Mouse (Mus musculus) myocyte (in vitro differentiated cells): ENCODE measurements around the gene Gabbr1. TPM values are rescaled to one million over a fixed set of nuclear protein-coding genes. Genes with fewer than 3 reads are reported as not detected.

Source experiments
- H3K27me3 ChIP-seq: one replicate; pipeline ENCODE4 v1.6.1; 2011; ENCODE audit not compliant: control insufficient read depth, insufficient read depth, insufficient read length
- H3K36me3 ChIP-seq: one replicate; pipeline ENCODE4 v1.6.1; 2011; ENCODE audit not compliant: control insufficient read depth, insufficient read depth
- H3K4me2 ChIP-seq: one replicate; pipeline ENCODE4 v1.6.1; 2011; ENCODE audit warnings: low read depth, control low read depth
- H3K4me3 ChIP-seq: one replicate; pipeline ENCODE4 v1.5.1; 2011; ENCODE audit warnings: mild to moderate bottlenecking, control low read depth, moderate library complexity
- H3K79me2 ChIP-seq: one replicate; pipeline ENCODE4 v1.6.1; 2011; ENCODE audit not compliant: control insufficient read depth, insufficient read depth
- H3ac ChIP-seq: one replicate; pipeline ENCODE4 v1.6.1; 2011; ENCODE audit not compliant: control insufficient read depth, insufficient read length
- CEBPB ChIP-seq: IDR thresholded peaks from 2 replicates; pipeline ENCODE4 v1.6.1; 2011; ENCODE audit warnings: mild to moderate bottlenecking, moderate library complexity; ENCODE audit not compliant: poor library complexity, insufficient read depth, severe bottlenecking
- E2F4 ChIP-seq: IDR thresholded peaks from one replicate; pipeline ENCODE4 v1.6.1; 2011; ENCODE audit warnings: mild to moderate bottlenecking, control low read depth, moderate library complexity; ENCODE audit not compliant: insufficient read depth
- MAX ChIP-seq: IDR thresholded peaks from one replicate; pipeline ENCODE4 v1.6.1; 2011; ENCODE audit warnings: low read depth, mild to moderate bottlenecking, control low read depth
- MYOD1 ChIP-seq, 3 experiments: IDR thresholded peaks; one replicate each; pipeline ENCODE4 v1.6.1; 2011; ENCODE audit warnings: control low read depth in 2 of 3, low read depth in 2 of 3, mild to moderate bottlenecking in 2 of 3, moderate library complexity in 1 of 3; ENCODE audit not compliant: insufficient read length in 2 of 3, control insufficient read depth in 1 of 3
- MYOG ChIP-seq, 3 experiments: IDR thresholded peaks; one replicate each; pipeline ENCODE4 v1.6.1; 2011; ENCODE audit warnings: control low read depth in 2 of 3, low read depth in 2 of 3, mild to moderate bottlenecking in 2 of 3; ENCODE audit not compliant: insufficient read length in 2 of 3, control insufficient read depth in 1 of 3, insufficient read depth in 1 of 3
- POLR2A ChIP-seq: IDR thresholded peaks from one replicate; pipeline ENCODE4 v1.6.1; 2011; ENCODE audit warnings: low read depth, mild to moderate bottlenecking, control low read depth, moderate library complexity; ENCODE audit not compliant: insufficient read length
- POLR2AphosphoS2 ChIP-seq: IDR thresholded peaks from one replicate; pipeline ENCODE4 v1.6.1; 2011; ENCODE audit warnings: low read depth, control low read depth; ENCODE audit not compliant: insufficient read length
- REST ChIP-seq: IDR thresholded peaks from one replicate; pipeline ENCODE4 v1.6.1; 2011; ENCODE audit warnings: mild to moderate bottlenecking, control low read depth, moderate library complexity; ENCODE audit not compliant: insufficient read depth, insufficient read length
- SRF ChIP-seq: IDR thresholded peaks from one replicate; pipeline ENCODE4 v1.6.1; 2011; ENCODE audit warnings: low read depth; ENCODE audit not compliant: control insufficient read depth, insufficient read length
- TCF12 ChIP-seq: IDR thresholded peaks from one replicate; pipeline ENCODE4 v1.6.1; 2011; ENCODE audit warnings: mild to moderate bottlenecking, control low read depth; ENCODE audit not compliant: poor library complexity, insufficient read depth, severe bottlenecking
- TCF3 ChIP-seq: IDR thresholded peaks from one replicate; pipeline ENCODE4 v1.6.1; 2011; ENCODE audit warnings: low read depth, control low read depth; ENCODE audit not compliant: insufficient read length
- USF1 ChIP-seq: IDR thresholded peaks from one replicate; pipeline ENCODE4 v1.6.1; 2011; ENCODE audit warnings: low read depth, mild to moderate bottlenecking, control low read depth, moderate library complexity
- polyA plus RNA-seq: library from polyadenylated mRNA; unstranded; fragments of >200 nt; fragmentation: generic; extraction: Trizol; gene quantifications from one replicate; pipeline ENCODE4 v1.2.1, GENCODE M21; 2012; ENCODE audit warnings: missing spikeins

The Gabbr1 gene
- polyA plus RNA-seq, 1 experiment: 15.9 TPM

GRCm38 (mm10) chr17:37067861-37068260 is 22.1 kb downstream of the Gabbr1 start:
- Histone ChIP-seq H3K36me3 (peaks cover 20% of the 10 kb centered on the region), H3K79me2 (no peaks in the 10 kb centered on the region), H3K4me2 (no peak overlapping the region), H3K4me3 (no peak overlapping the region), H3K27me3 (no peaks in the 10 kb centered on the region), H3ac (no peak overlapping the region)
- TF ChIP-seq CEBPB: no peak
- no peak for TF ChIP-seq E2F4
- TF ChIP-seq TCF3: no peak
- TF ChIP-seq TCF12: no peak
- TF ChIP-seq MAX: no peak
- TF ChIP-seq SRF: no peak
- no peak for TF ChIP-seq USF1
- no peak for TF ChIP-seq MYOD1 (IDR thresholded peaks at IDR 0.05; ENCODE audit: control insufficient read depth in 1 of 3, insufficient read length in 2 of 3, low read depth in 2 of 3)
- no peak for TF ChIP-seq MYOG (IDR thresholded peaks at IDR 0.05; ENCODE audit: control insufficient read depth in 1 of 3, insufficient read depth in 1 of 3, insufficient read length in 2 of 3, low read depth in 2 of 3)
- no peak for TF ChIP-seq REST
- TF ChIP-seq POLR2AphosphoS2: no peak
- no peak for TF ChIP-seq POLR2A

GRCm38 (mm10) chr17:37070121-37070520 is 24.4 kb downstream of the Gabbr1 start:
- H3K4me3 ChIP-seq: no peak overlapping the region
- H3K36me3 ChIP-seq: peaks cover 6% of the 10 kb centered on the region
- no peak overlapping the region for H3K4me2 ChIP-seq
- TF ChIP-seq POLR2AphosphoS2: no peak
- TF ChIP-seq TCF3: no peak
- no peak for TF ChIP-seq POLR2A
- TF ChIP-seq MYOD1 (IDR thresholded peaks at IDR 0.05; ENCODE audit: control insufficient read depth in 1 of 3, insufficient read length in 2 of 3, low read depth in 2 of 3): no peak
- H3K79me2 ChIP-seq: no peaks in the 10 kb centered on the region
- no peaks in the 10 kb centered on the region for H3K27me3 ChIP-seq
- no peak overlapping the region for H3ac ChIP-seq

DNA sequence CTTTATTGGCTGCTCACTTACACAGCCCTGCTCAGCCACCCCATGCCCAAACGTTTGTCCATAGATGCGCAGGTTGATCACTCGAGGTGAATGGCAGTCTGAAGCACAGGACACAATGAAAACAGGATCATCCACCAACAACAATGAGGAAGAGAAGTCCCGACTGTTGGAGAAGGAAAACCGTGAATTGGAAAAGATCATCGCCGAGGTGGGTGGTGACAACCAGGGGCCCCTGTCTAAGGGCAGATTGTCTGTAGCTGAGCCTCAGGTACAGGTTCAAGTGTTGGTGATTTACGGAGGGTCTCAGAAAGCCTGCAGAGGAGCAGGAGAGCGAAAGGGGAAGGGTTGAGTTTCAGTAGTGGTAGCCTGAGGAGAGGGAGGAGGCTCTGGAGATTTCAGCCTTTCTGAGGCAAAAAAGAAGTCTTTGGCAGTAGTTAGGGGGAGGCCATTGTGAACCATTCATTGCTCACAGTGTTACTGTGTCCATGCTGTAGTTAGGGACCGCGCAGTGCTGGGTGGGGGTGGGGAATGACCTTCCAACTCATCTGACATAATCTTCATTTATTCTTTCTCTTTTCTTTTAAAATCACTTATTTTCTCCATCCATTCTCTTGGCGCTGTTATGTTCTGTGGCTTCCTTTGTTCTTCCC is 26.4 kb downstream of the Gabbr1 start:
- Histone ChIP-seq H3ac (no peak overlapping the region), H3K27me3 (no peaks in the 10 kb centered on the region), H3K4me2 (no peak overlapping the region), H3K4me3 (no peak overlapping the region), H3K79me2 (no peaks in the 10 kb centered on the region), H3K36me3 (peaks cover 4% of the 10 kb centered on the region)
- TF ChIP-seq REST (no peak), MYOD1 (IDR thresholded peaks at IDR 0.05; ENCODE audit: control insufficient read depth in 1 of 3, insufficient read length in 2 of 3, low read depth in 2 of 3) (no peak), TCF12 (no peak), MAX (no peak), POLR2A (no peak), POLR2AphosphoS2 (no peak), CEBPB (no peak), E2F4 (no peak), SRF (no peak), TCF3 (no peak), USF1 (no peak), MYOG (IDR thresholded peaks at IDR 0.05; ENCODE audit: control insufficient read depth in 1 of 3, insufficient read depth in 1 of 3, insufficient read length in 2 of 3, low read depth in 2 of 3) (no peak)

GRCm38 (mm10) chr17:37072730-37073276 is 27.0 kb downstream of the Gabbr1 start:
- no peak overlapping the region for H3ac ChIP-seq
- H3K36me3 ChIP-seq: peaks cover 4% of the 10 kb centered on the region
- TF ChIP-seq POLR2AphosphoS2 (no peak), MAX (no peak)
- no peak overlapping the region for H3K4me2 ChIP-seq
- H3K4me3 ChIP-seq: no peak overlapping the region
- H3K27me3 ChIP-seq: no peaks in the 10 kb centered on the region
- no peaks in the 10 kb centered on the region for H3K79me2 ChIP-seq

GRCm38 (mm10) chr17:37075181-37075580 is 29.4 kb downstream of the Gabbr1 start:
- TF ChIP-seq CEBPB (no peak), POLR2AphosphoS2 (no peak), SRF (no peak), MYOD1 (IDR thresholded peaks at IDR 0.05; ENCODE audit: control insufficient read depth in 1 of 3, insufficient read length in 2 of 3, low read depth in 2 of 3) (no peak), USF1 (no peak), REST (no peak), MYOG (IDR thresholded peaks at IDR 0.05; ENCODE audit: control insufficient read depth in 1 of 3, insufficient read depth in 1 of 3, insufficient read length in 2 of 3, low read depth in 2 of 3) (no peak), MAX (no peak), POLR2A (no peak), TCF3 (no peak), TCF12 (no peak), E2F4 (no peak)

More at GRCm38 (mm10) chr17:37075181-37075580, 29.4 kb downstream of the Gabbr1 start:
- no peak overlapping the region for H3ac ChIP-seq
- no peak overlapping the region for H3K4me3 ChIP-seq
- no peak overlapping the region for H3K4me2 ChIP-seq
- H3K27me3 ChIP-seq: no peaks in the 10 kb centered on the region
- no peaks in the 10 kb centered on the region for H3K79me2 ChIP-seq
- peaks cover 4% of the 10 kb centered on the region for H3K36me3 ChIP-seq
